Mouse (Mus musculus): Measurements from ENCODE around the gene Ncam1. TPM values are rescaled to one million over a fixed set of nuclear protein-coding genes. Genes with fewer than 3 reads are reported as not detected.

Ncam1 gene
- total and polyA plus RNA-seq, 3 experiments, result 0.08 TPM; not detected in 2

GRCm38 (mm10) chr9:49728211-49728610 is 70.5 kb downstream of the Ncam1 start:
- DNase-seq (ENCODE audit: extremely low read depth), result no peak
- H3K9ac ChIP-seq (ENCODE audit: insufficient read depth, low read depth), result no peak overlapping the region
- dilution Hi-C loops (cut with MboI; ENCODE audit: extremely low pct_ligation_motif_present, extremely low pct_unique_long_range_greater_than_20kb, low sequenced_read_pairs), result no loop called here
- no peaks in the 10 kb centered on the region for H3K9me3 ChIP-seq (replicated peaks; ENCODE audit: low read length)
- H3K36me3 ChIP-seq (replicated peaks in 1 of 2; ENCODE audit: control insufficient read depth in 1 of 2, insufficient read depth in 1 of 2, low read length in 1 of 2), result no peaks in the 10 kb centered on the region
- H3K27ac ChIP-seq (ENCODE audit: insufficient read depth, low read depth), result no peak overlapping the region
- H3K4me2 ChIP-seq (ENCODE audit: insufficient read depth, low read depth, poor library complexity, severe bottlenecking), result no peak overlapping the region
- H3K27me3 ChIP-seq (replicated peaks), result no peaks in the 10 kb centered on the region
- no peaks in the 10 kb centered on the region for H3K79me2 ChIP-seq (replicated peaks; ENCODE audit: control insufficient read depth, extremely low read depth, insufficient read depth, poor library complexity, severe bottlenecking)
- no peak overlapping the region for H3K4me3 ChIP-seq (replicated peaks in 1 of 3; ENCODE audit: low read depth in 2 of 3, low read length in 2 of 3, poor library complexity in 1 of 3)
- TF ChIP-seq MYC (IDR thresholded peaks at IDR 0.05; ENCODE audit: low read depth, low read length), result no peak
- TF ChIP-seq POLR2AphosphoS2 (IDR thresholded peaks at IDR 0.05; ENCODE audit: low read depth, low read length), result no peak
- no peak for TF ChIP-seq GABPA (IDR thresholded peaks at IDR 0.05; ENCODE audit: insufficient replicate concordance, low read depth, low read length)
- TF ChIP-seq USF2 (conservative IDR thresholded peaks at IDR 0.05; ENCODE audit: low read depth, low read length), result no peak
- TF ChIP-seq POLR2A (IDR thresholded peaks at IDR 0.05; ENCODE audit: low read depth, low read length), result no peak
- no peak for TF ChIP-seq TBP (conservative IDR thresholded peaks at IDR 0.05; ENCODE audit: low read depth, low read length)
- in situ Hi-C loops (cut with MboI; ENCODE audit: low pct_ligation_motif_present, low pct_unique_long_range_greater_than_20kb, low sequenced_read_pairs), result no loop called here
- H3K4me1 ChIP-seq (ENCODE audit: control insufficient read depth in 1 of 2, insufficient read depth in 2 of 2), result peaks cover 0 to 12% of the 10 kb centered on the region in 2 experiments; a peak in 2 of 4 replicates

GRCm38 (mm10) chr9:49722765-49723164 is 76.0 kb downstream of the Ncam1 start:
- no peaks in the 10 kb centered on the region for H3K79me2 ChIP-seq (replicated peaks; ENCODE audit: control insufficient read depth, extremely low read depth, insufficient read depth, poor library complexity, severe bottlenecking)
- H3K36me3 ChIP-seq (replicated peaks in 1 of 2; ENCODE audit: control insufficient read depth in 1 of 2, insufficient read depth in 1 of 2, low read length in 1 of 2), result no peaks in the 10 kb centered on the region
- no peaks in the 10 kb centered on the region for H3K9me3 ChIP-seq (replicated peaks; ENCODE audit: low read length)
- no peak for TF ChIP-seq MYC (IDR thresholded peaks at IDR 0.05; ENCODE audit: low read depth, low read length)
- TF ChIP-seq GABPA (IDR thresholded peaks at IDR 0.05; ENCODE audit: insufficient replicate concordance, low read depth, low read length), result no peak
- TF ChIP-seq SIN3A (IDR thresholded peaks at IDR 0.05; ENCODE audit: low read length), result no peak
- H3K4me3 ChIP-seq (replicated peaks in 1 of 3; ENCODE audit: low read depth in 2 of 3, low read length in 2 of 3, poor library complexity in 1 of 3), result no peak overlapping the region
- no peak overlapping the region for H3K27ac ChIP-seq (ENCODE audit: insufficient read depth, low read depth)
- dilution Hi-C loops (cut with MboI; ENCODE audit: extremely low pct_ligation_motif_present, extremely low pct_unique_long_range_greater_than_20kb, low sequenced_read_pairs) (no loop called here), in situ Hi-C loops (cut with MboI; ENCODE audit: low pct_ligation_motif_present, low pct_unique_long_range_greater_than_20kb, low sequenced_read_pairs) (no loop called here)
- no peak for DNase-seq (ENCODE audit: extremely low read depth)
- H3K4me2 ChIP-seq (ENCODE audit: insufficient read depth, low read depth, poor library complexity, severe bottlenecking), result no peak overlapping the region
- no peak overlapping the region for H3K9ac ChIP-seq (ENCODE audit: insufficient read depth, low read depth)
- no peaks in the 10 kb centered on the region for H3K4me1 ChIP-seq (ENCODE audit: control insufficient read depth in 1 of 2, insufficient read depth in 2 of 2)
- H3K27me3 ChIP-seq (replicated peaks), result no peaks in the 10 kb centered on the region

GRCm38 (mm10) chr9:49715121-49715520 is 83.6 kb downstream of the Ncam1 start:
- peak; percentile 48 for TF ChIP-seq RAD21 (IDR thresholded peaks at IDR 0.05; ENCODE audit: low read depth, low read length)
- peak in 1 of 2 experiments; percentile 44; a peak in 2 of 4 replicates for TF ChIP-seq CTCF (conservative IDR thresholded peaks at IDR 0.05 in 1 of 2, IDR thresholded peaks at IDR 0.05 in 1 of 2; ENCODE audit: low read depth in 2 of 2, low read length in 2 of 2)
- no peak for TF ChIP-seq USF1 (IDR thresholded peaks at IDR 0.05; ENCODE audit: low read depth, low read length)
- peak; percentile 42 for TF ChIP-seq SMC3 (IDR thresholded peaks at IDR 0.05; ENCODE audit: low read depth, low read length)
- no peaks in the 10 kb centered on the region for H3K36me3 ChIP-seq (replicated peaks in 1 of 2; ENCODE audit: control insufficient read depth in 1 of 2, insufficient read depth in 1 of 2, low read length in 1 of 2)
- no peaks in the 10 kb centered on the region for H3K9me3 ChIP-seq (replicated peaks; ENCODE audit: low read length)
- dilution Hi-C loops (cut with MboI; ENCODE audit: extremely low pct_ligation_motif_present, extremely low pct_unique_long_range_greater_than_20kb, low sequenced_read_pairs), result no loop called here
- peak; percentile 10 for DNase-seq (ENCODE audit: extremely low read depth)
- H3K27ac ChIP-seq (ENCODE audit: insufficient read depth, low read depth), result no peak overlapping the region
- H3K4me1 ChIP-seq (ENCODE audit: control insufficient read depth in 1 of 2, insufficient read depth in 2 of 2), result no peaks in the 10 kb centered on the region
- no peak overlapping the region for H3K4me2 ChIP-seq (ENCODE audit: insufficient read depth, low read depth, poor library complexity, severe bottlenecking)
- no peaks in the 10 kb centered on the region for H3K27me3 ChIP-seq (replicated peaks)
- in situ Hi-C loops (cut with MboI; ENCODE audit: low pct_ligation_motif_present, low pct_unique_long_range_greater_than_20kb, low sequenced_read_pairs), result no loop called here
- no peak overlapping the region for H3K9ac ChIP-seq (ENCODE audit: insufficient read depth, low read depth)
- H3K79me2 ChIP-seq (replicated peaks; ENCODE audit: control insufficient read depth, extremely low read depth, insufficient read depth, poor library complexity, severe bottlenecking), result no peaks in the 10 kb centered on the region
- no peak overlapping the region for H3K4me3 ChIP-seq (replicated peaks in 1 of 3; ENCODE audit: low read depth in 2 of 3, low read length in 2 of 3, poor library complexity in 1 of 3)
